Mouse (Mus musculus) liver, adult (tissue): ENCODE measurements around the gene BC049730.
"Not testable (repeated sequence)": the region's sequence is repeated elsewhere in the genome, so short reads cannot be mapped to it uniquely, and the experiment has no call there.

ENCODE experiments used
- GATA4 ChIP-seq: IDR thresholded peaks from 2 replicates; pipeline ENCODE4 v1.6.1; 2014; ENCODE audit warnings: mild to moderate bottlenecking, low read length; ENCODE audit not compliant: insufficient replicate concordance

Gene BC049730

DNA sequence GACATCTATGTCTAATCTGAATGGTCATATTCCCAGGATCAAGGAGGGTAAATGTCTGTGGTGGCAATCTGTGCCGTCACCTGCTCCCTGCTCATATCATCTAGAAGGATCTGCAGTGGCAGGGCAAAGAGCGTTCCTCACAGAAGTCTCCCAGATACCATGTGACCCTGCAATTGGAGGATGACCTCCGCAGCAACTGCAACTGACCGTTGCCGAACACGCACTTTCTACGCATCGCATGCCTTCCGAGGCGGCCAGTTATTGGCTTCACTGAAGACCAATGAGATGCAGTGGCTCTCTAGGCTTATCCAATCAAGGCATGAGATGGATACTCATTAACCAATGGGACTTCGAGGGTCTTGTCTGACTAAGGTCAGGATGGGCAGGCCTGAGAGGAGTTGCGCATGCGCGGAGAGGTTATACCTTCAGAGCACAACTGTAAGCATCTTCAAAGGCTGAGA is at the start of gene BC049730:
TSS of gene BC049730 (plus strand) at position 411 of the 461 bp plus-strand sequence.
- no peak for TF ChIP-seq GATA4

DNA sequence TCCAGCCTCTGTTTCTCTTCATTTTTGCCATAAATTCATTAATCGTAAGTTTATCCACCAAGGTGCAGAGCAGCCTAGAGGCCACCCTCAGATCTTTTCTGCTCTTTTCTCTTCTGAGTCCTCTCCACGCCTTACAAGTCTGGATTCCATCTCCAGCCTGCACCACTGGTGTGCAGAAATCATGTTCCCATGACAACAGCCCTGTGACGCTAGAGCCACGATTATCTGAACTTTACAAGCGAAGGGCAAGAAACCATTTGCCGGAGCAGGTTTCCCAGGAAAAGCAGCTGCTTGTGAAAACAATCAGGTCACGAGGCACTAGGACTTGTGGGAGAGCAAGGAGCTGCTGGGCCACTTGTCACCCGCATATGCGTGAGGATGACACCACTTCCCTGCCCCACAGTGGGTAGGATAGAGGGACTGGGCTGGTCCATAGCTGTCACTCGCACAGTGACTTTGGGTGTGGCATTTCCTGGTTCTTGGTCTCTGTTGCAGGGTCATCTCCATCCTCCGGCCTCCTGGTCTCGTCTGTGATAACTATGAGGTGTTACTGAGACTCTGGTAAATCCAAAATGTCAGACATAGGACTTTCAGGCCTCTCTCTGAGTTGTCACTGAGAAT is 49.2 kb upstream of the BC049730 start:
- no peak for TF ChIP-seq GATA4

GRCm38 (mm10) chr7:24661118-24661904 is 47.7 kb upstream of the BC049730 start:
- TF ChIP-seq GATA4: no peak

- no peak for TF ChIP-seq GATA4
Measured at GRCm38 (mm10) chr7:24662575-24662974, 46.5 kb upstream of the BC049730 start.

DNA sequence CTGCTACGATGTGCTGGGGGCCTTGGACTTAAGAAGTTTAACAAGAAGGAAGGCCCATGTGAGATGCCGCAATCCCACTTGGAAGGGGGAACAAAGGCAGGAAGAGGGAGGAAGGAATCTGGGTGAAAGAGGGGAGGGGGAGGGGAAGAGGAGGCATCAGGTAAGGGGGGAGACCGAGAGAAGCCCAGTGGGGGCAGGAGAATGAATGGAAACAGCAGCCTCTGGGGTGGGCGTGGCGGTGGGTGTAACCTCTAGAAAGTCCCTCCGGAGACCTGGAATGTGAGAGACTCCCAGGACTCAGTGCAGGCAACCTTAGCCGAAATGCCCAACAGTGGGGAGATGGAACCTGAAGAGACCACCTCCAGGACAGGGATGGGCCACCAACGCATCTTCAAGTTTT is 44.7 kb upstream of the BC049730 start:
- TF ChIP-seq GATA4: no peak

GRCm38 (mm10) chr7:24664959-24665358 is 44.1 kb upstream of the BC049730 start:
- no peak for TF ChIP-seq GATA4

GRCm38 (mm10) chr7:24671944-24672439 is 37.0 kb upstream of the BC049730 start:
- no peak for TF ChIP-seq GATA4

- no peak for TF ChIP-seq GATA4
Measured at GRCm38 (mm10) chr7:24676575-24676974, 32.5 kb upstream of the BC049730 start, which contains the start of gene Tex101. Gene Tex101 (minus strand): TSS chr7:24676675.

- TF ChIP-seq GATA4: no peak
Measured at GRCm38 (mm10) chr7:24715039-24715438, 6.0 kb downstream of the BC049730 start.

- not testable (repeated sequence) for TF ChIP-seq GATA4
Measured at GRCm38 (mm10) chr7:24726808-24727207, 17.8 kb downstream of the BC049730 start, which contains the start of gene Gm4763. Gene Gm4763 (minus strand): TSS chr7:24726908.

DNA sequence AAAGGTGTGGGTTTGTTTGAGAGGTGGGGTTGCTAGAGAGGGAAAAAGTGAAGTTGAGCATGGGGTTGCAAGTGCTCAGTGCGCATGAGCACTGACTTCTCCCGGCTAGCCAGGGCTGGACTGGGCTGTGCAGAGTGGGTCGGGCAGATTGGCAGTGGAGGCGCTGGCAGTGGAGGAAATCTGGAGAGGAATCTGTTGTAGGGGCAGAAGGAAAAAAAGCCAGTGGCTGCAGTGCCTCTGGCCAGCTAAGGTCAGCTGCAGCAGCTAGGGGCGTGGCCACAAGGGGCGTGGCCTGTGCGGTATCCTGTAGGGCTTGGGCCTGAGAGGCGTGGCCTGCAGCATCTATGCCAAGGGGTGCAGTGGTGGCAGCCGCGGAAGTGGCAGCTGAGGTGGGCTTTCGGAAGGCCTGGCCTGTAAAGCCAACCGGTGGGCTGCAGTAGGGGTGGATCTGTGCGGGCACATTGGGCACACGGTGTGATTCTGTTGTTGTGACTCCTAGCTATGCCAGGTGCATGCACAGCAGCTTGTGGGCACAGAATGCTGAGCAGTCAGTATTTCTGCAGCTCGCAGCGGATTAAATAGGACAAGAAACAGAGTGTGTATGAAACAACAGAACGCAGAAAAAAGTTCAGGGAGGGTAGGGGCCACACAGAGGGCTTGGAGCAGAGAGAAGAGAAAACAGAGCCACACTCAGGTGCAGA is 27.1 kb downstream of the BC049730 start:
- TF ChIP-seq GATA4: no peak

GRCm38 (mm10) chr7:24750695-24751094 is 41.7 kb downstream of the BC049730 start:
- TF ChIP-seq GATA4: no peak

DNA sequence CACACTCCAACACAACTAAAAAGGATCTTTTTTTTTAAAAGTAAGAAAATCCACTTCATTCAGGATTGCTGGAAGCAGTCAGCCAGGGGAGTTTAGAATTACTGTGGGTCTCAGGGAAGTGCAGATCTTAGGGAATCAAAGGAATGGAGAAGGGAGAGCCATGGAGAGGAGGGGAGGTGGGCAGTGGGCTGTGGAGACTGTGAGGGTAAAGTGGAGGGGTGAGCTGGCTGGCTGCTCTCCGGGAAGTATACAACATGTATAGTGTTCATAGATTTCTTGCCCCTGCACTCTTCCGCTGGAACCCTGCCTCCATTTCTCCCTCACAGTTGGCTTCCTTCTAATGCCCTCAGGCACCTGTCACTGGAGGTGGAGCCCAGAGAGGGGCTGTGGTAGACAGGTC is 42.6 kb downstream of the BC049730 start:
- no peak for TF ChIP-seq GATA4

DNA sequence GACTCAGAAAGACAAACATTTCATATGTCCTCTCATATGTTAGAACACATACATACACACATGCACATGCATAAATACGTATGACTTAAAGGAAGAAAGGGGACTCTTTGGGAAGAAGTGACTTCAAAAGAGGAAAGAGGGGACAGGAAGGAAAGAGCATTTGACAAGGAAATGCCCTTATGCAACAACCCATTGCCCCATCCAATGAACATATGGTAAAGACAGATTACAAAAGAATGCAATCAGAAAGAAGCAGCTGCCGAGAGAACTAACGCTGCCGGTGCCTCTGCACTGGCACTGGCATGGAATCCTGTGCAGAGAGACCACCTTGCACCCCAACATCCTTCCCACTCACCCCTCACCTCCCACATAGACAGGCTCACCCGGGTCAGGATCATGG is 44.4 kb downstream of the BC049730 start:
- no peak for TF ChIP-seq GATA4

DNA sequence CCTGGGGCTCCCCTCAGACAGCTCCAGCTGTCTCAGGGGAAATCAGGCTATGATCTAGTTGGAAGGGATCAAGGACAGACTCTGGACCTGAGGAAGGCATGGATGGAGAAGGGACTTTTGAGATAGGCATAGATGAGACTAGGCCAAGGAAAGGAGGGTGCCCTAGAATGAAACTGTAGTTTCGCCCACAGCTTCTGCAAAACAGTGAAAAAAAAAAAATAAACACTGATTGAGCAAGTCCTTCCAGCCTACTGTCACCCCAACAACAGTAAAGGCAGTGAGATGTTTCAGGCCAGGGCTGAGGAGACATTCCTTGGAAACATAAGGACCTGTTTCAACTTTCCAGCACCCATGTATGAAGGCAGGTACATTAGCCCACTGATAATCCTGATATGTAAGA is 49.5 kb downstream of the BC049730 start:
- no peak for TF ChIP-seq GATA4
